Mouse (Mus musculus) brown adipose tissue, adult 24 weeks (tissue): ENCODE data around the gene Sapcd2. TPM values are rescaled to one million over a fixed set of nuclear protein-coding genes. Genes with fewer than 3 reads are reported as not detected.
A peak's percentile ranks its signal among the peaks of the same experiment; 100 is the strongest.

Experiments used
- H3K27ac ChIP-seq: fragments of 200-500 bp; replicated peaks from 2 replicates; pipeline ENCODE4 v1.5.1; 2012; ENCODE audit warnings: low read depth, mild to moderate bottlenecking, low read length
- H3K4me1 ChIP-seq: fragments of 200-500 bp; 2 replicates; pipeline ENCODE4 v1.6.1; 2012; ENCODE audit warnings: low read length, mixed read lengths; ENCODE audit not compliant: control insufficient read depth, insufficient read depth, insufficient read length
- H3K4me3 ChIP-seq: fragments of 200-500 bp; 2 replicates; pipeline ENCODE4 v1.5.1; 2012; ENCODE audit warnings: low read depth, mild to moderate bottlenecking, low read length, moderate library complexity; ENCODE audit not compliant: insufficient read depth
- polyA plus RNA-seq: library from polyadenylated mRNA; stranded (reverse); fragments of >200 nt; gene quantifications from 2 replicates; pipeline ENCODE4 v1.2.4, GENCODE M21; 2012; ENCODE audit not compliant: missing spikeins, insufficient read depth, insufficient read length

Gene Sapcd2
- polyA plus RNA-seq, 1 experiment = not detected

DNA sequence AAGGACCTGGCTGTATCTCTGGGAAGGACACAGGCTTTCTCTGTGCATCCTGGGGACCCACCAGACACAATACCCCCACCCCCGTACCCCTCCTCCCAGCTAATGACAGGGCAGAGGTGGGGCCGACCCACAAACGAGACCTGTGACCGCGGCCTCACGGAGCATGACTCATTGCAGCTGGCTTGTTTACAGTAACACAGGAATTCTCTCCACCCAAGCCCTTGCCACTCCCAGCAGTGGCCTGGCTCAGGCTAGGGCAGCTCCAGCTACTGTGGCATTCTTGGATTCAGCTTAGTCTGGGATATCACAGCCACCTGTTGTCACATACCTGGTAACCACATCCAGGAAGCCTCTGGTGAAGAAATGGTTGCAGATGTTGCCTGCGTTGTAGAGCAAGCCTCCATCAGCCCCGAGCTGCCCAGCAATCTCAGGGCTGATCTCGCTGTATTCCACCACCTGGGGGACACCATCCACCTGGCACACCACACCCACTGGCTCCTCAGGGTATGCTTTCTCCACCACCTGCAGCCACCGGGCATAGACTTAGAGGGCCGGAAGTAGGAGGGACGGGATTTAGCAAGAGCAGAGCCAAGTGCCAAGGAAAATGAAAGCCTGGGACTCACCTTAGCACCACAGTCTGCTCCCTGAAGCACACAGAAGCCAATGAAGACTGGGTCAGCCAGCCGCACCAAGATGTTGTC, 8.5 kb upstream of the Sapcd2 start:
- Histone ChIP-seq H3K4me1 (peaks cover 3% of the 10 kb centered on the region; the same call in 1 of the 2 replicates), H3K4me3 (0 out of 2 replicates have a peak overlapping the region, but pooled peaks have one; percentile 93), H3K27ac (no peak overlapping the region)

DNA sequence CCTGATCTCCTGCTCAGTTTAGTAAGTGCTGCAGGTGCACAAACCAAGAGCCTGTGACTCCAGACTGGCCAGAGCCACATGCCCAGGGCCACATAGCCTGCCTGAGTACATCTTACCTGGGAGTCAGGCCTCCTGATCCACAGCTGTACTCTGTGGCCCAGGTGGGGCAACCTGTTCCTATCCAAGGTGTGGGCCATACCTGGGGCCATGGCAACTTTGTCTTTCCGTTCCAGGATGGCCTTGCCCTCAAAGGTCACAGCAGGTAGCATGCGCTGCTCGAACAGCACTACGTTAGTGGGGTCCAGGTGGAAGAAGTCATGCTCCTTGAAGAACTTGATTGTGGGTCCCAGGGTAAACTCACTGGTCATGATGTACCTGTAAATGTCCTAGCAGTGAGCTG, 7.8 kb upstream of the Sapcd2 start:
- H3K27ac ChIP-seq = no peak overlapping the region
- peaks cover 3% of the 10 kb centered on the region; the same call in 1 of the 2 replicates for H3K4me1 ChIP-seq
- H3K4me3 ChIP-seq = peak overlapping the region; percentile 93

DNA sequence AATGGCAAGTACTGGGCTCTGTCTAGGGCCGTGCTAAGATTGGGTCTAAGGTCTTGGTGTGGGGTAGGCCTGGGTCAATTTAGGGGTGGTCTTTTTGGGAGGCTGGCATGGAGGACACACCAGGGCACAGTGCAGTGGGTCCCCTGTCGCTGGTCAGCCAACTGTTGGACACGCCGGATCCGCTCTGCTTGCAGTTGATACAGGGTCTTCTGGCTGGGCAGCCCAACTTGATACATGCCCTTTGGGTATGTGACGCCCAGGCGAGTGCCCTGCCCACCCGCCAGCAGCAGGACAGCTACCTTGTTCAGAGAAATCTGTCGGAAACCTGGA, 7.4 kb upstream of the Sapcd2 start:
- H3K27ac ChIP-seq = peak overlapping the region; percentile 5; the same call in 1 of the 2 replicates
- peaks cover 3% of the 10 kb centered on the region; the same call in 1 of the 2 replicates for H3K4me1 ChIP-seq
- H3K4me3 ChIP-seq = peak overlapping the region; percentile 93

DNA sequence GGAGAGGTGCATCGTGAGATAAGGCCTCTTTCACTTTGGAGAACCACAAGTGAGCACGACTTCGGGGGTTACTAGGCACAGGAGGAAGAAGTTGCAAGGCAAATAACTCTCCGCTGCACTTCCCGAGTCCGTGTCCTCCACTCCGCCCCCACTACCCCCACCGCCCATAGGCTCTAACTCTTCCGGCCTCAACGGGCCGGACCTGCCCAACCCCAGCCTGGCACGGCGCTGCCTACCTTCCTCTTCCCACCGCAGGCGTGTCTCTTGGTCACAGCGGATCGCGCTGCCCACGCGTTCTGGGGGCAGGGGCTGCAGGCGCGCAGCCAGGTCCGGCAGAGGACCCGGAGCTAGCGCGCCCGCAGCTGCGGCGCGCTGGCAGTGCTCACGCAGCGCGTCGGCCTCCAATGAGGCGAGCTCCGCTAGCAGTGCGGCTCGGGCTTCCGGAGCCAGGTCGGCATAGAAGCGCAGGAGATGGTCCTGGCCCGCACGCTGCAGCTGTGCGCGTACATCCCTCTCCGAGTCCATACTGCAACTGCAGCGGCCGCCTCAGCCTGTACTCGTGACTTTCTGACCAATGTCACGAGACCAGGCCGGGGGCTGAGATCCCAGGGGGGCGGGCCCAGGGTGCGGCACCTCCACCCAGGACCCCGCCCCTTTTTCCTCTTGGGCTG, 6.9 kb upstream of the Sapcd2 start, which contains the start of gene Uap1l1:
TSS of gene Uap1l1 (minus strand) at position 592 of the 671 bp plus-strand sequence.
- peak within 1 kb of the TSS; percentile 93 for H3K4me3 ChIP-seq
- peaks cover 3% of the 10 kb centered on the region; the same call in 1 of the 2 replicates for H3K4me1 ChIP-seq
- H3K27ac ChIP-seq = peak within 1 kb of the TSS; percentile 55

DNA sequence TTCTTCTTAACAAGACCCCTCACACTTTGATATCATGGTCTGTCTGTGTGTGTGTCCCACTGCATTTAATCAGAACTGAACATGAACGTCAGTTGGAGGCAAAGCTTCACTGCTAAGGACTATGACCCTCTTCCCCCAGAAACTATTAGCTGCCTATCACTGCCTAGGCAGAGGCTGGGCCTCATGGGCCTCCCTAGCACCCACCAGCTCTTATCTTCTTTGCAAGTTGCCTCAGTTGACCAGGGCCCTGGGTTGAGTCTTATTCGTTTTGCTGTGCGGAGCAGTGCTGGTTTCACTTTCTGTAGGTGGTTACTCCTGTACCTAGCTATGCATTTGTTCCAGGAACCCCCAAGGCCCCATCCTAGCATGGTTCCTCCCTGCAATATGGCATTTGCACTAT, 2.1 kb upstream of the Sapcd2 start:
- no peak overlapping the region for H3K27ac ChIP-seq
- H3K4me3 ChIP-seq = no peak overlapping the region
- no peaks in the 10 kb centered on the region for H3K4me1 ChIP-seq

DNA sequence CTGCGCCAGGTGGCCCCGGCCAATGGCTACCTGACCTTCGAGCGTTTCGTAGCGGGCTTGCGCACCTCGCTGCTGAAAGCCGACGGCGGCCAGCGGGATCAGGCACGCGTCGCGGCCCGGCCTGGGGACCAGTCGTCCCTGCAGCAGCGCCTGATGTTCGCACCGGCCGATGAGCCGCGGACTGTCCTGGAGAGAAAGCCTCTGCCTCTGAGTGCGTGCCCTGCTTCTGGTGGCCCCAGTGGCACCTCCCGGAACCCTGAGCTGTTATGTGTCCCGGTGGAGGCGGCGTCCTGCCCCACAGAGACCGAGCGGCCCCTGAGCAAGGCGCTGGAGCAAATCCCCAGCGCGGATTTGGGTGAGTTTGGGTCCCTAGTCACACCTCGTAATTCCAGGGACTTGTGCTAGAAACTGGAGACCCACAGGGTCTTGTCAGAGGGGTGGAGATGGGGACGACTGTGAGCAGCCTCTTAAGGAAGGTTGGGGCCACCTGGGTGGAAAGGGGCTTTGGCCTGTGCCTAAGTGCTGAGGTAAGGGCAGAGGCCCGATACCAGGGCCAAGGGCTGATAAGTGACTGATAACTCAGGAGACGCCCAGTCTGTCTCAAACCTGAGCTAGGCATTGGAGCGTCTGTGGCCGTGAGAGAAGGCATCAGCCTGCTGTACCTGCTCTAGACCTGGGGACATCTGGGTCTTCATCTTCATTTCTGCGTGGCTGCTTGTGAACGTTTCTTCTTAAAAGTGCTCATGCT, 697 bp downstream of the Sapcd2 start:
- H3K4me3 ChIP-seq = peak overlapping the region; percentile 58
- H3K27ac ChIP-seq = no peak overlapping the region
- H3K4me1 ChIP-seq = no peaks in the 10 kb centered on the region

DNA sequence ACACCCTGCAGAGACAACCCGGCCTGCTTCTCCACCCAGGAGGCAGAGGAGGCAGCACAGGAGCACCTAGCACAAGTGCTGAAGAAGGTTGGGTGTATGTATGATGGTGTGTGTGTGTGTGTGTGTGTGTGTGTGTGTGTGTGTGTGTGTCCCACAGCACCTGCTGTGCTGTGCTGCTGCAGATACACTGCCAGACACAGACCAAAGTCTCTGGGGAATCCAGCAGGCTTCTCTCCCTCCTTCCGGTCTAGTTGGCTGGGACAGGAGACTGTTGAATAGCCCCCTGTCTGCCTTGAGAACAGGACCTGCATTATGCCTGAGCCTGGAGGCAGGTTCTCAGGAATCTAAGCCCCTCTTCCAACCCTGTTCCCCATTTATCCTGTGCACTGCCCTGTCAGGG, 1.3 kb downstream of the Sapcd2 start:
- Histone ChIP-seq H3K4me3 (0 out of 2 replicates have a peak overlapping the region, but pooled peaks have one; percentile 1), H3K27ac (no peak overlapping the region), H3K4me1 (no peaks in the 10 kb centered on the region)

DNA sequence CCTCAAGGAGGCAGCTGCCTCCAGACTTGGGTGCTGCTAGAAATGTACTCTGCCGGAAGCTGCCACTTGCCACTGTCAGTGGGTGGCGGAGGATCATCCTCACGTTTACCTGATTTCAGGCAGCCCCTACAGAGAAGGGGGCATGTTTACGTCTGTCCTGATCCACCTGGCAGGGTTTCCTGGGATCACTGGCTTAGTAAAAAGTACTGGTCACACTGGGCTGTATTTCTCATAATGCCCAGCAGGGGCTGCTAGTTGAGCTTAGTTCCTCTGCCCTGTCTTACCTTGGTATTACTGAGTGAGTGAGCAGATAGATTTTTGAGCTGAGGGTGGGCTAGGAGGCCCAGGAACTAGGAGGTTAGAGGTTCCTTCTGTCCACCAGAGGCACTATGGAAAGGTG, 4.5 kb downstream of the Sapcd2 start:
- Histone ChIP-seq H3K4me3 (no peak overlapping the region), H3K27ac (no peak overlapping the region), H3K4me1 (no peaks in the 10 kb centered on the region)

DNA sequence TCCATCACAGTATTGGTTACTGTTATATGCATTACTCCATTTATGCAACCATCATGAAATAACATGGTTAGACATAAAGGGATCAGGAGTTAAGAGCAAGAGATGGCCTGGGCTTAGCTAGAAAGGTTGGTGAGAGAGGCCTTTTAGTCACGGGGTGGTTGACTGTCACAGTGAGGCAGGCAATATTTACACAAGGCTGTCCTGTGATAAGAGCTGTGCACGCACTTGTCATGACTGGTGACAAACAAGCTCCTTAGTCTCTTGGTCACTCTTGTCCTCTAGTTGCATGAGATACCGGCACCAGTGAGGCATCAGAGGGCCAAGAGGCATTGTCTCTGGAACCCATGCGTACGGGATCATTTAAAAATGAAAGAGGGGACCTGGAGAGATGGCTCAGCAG, 12.4 kb downstream of the Sapcd2 start:
- Histone ChIP-seq H3K27ac (no peak overlapping the region), H3K4me3 (no peak overlapping the region), H3K4me1 (no peaks in the 10 kb centered on the region)

DNA sequence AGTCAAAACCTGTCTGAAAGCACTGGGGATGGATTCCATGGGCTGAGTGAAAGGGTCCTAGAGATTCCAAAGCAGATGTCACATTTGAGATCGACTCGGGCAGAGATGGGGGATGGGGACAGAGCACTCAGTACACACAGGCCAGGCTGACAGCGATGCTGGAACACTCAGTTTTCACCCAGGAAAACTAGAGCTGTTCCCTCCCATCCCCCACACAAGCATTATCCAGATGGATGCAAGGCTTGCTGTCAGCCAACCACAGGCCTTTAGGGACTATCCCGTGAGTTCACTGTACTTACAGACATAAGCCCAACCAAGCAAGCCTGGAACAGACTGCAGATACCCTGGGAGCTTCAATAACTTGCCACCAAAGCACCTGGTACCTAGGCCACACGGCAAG, 19.1 kb downstream of the Sapcd2 start:
- Histone ChIP-seq H3K4me3 (no peak overlapping the region), H3K27ac (no peak overlapping the region), H3K4me1 (peaks cover under 1% of the 10 kb centered on the region; the same call in 1 of the 2 replicates)

DNA sequence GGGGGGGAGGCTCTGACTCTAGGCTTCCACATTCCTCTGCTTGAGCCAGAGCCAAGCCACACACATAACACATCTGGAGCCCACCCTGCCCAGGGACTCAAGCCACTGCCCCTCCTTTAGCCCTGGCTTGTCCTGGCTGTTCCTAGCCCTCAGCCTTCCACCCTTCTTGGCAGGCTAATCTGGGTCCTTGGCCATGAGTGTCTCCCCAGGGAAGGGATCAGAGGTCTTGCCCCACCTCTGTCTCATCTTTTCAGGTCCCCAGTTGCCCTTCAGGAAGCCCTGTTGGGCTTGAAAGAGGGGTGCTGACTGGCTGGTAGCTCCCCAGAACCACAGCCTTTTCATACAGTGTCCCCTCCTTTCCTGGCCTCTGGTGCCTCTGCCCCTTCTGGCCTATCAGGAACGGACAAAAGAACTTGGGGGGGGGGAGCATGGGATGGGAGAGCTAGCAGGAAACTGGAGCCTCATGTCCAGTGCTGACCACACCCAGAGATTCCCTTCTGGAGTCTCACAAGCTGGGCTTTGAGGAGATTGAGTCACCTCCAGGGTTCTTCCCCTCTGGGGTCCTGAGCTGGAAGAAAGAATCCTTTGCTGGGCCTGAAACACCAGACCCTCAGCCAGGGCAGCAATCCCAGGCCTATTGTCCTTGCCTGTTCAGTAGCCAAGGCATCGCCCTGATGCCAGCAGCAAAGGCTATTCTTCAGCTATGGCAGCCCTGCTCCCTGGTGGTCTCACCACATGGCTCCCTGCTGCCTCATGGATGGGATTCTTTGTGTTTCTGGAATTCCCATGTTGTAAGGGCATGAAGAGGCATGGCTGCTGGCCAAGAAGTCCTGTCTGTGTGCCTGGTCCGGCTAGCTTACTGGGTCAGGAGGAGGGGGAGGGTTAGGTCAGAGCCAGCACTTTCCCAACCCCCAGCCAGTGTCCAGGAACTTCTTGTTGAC, 22.4 kb downstream of the Sapcd2 start:
- peaks cover 4% of the 10 kb centered on the region; the same call in 1 of the 2 replicates for H3K4me1 ChIP-seq
- H3K4me3 ChIP-seq = no peak overlapping the region
- H3K27ac ChIP-seq = peak overlapping the region; percentile 32; the same call in 1 of the 2 replicates

DNA sequence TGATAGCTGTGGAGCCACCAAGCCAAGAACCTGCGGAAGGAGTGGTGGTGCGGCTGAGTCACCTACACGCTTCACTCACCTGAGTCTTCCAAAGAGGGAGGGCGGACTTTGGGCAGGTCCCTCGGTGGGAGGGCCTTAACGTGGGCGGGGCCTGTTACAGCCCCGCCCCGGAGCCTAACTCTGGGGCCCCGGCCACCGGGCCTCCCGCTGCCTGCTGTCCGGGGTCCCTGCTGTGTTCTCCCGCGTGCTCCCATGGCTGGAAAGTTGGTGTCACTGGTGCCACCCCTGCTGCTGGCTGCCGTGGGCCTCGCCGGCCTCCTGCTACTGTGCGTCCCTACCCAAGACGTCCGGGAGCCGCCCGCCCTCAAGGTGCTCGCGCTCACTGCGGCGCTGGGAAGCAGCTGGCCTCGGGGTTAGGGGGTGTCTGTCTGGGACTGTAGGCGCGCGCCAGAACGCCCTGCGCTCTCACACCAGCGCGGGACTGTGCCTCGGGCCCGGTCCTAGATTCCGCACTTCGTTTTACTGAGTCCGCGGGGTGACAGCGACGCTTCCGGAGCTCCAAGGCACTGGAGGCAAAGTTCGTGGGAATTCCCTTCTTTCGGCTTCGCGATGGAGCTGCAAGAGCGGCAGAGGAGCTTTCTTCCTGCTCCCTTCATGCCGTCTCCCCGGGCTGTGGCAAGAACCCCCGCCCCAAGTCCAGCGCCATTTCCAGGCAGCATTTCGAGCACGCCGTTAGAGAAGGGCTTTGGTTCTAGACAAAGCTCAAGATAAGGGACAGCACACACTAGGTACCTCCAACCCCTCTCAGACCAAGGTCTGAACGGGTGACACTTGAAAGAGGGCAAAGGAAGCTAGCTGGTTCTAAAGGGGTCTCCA, 23.8 kb downstream of the Sapcd2 start, which contains the start of gene Entpd2:
TSS of gene Entpd2 (plus strand) at position 154 of the 876 bp plus-strand sequence.
- Histone ChIP-seq H3K27ac (0 out of 2 replicates have a peak within 1 kb of the TSS, but pooled peaks have one; percentile 13), H3K4me3 (peak within 1 kb of the TSS; percentile 65), H3K4me1 (peaks cover 4% of the 10 kb centered on the region; the same call in 1 of the 2 replicates)

DNA sequence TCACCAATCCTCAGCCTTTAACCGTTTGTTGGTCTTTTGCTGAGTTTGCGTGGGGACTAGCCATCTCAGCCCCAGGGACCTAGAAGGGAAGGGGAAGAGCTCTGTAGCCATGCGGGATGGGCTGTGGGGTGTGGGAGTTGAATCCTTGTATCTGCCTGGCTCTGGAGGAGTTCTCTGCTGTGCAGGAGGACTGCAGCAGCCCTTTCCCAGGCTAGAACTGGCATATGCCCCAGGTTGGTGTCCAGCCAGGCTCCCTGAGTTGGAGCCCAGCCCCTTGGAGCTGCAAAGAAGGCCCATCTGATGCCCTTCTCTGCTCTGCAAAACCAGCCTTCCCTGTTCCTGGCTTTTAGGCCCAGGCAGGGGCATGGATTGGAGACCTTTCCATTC, 24.5 kb downstream of the Sapcd2 start:
- peak overlapping the region; percentile 65 for H3K4me3 ChIP-seq

More for the DNA sequence above, 24.5 kb downstream of the Sapcd2 start:
- 0 out of 2 replicates have a peak overlapping the region, but pooled peaks have one; percentile 13 for H3K27ac ChIP-seq
- H3K4me1 ChIP-seq = peaks cover 4% of the 10 kb centered on the region; the same call in 1 of the 2 replicates
